Mouse (Mus musculus): ENCODE data around the gene Cryga. TPM values are rescaled to one million over a fixed set of nuclear protein-coding genes. Genes with fewer than 3 reads are reported as not detected.

The Cryga gene
- polyA plus RNA-seq, 1 experiment, result 0.38 TPM

DNA sequence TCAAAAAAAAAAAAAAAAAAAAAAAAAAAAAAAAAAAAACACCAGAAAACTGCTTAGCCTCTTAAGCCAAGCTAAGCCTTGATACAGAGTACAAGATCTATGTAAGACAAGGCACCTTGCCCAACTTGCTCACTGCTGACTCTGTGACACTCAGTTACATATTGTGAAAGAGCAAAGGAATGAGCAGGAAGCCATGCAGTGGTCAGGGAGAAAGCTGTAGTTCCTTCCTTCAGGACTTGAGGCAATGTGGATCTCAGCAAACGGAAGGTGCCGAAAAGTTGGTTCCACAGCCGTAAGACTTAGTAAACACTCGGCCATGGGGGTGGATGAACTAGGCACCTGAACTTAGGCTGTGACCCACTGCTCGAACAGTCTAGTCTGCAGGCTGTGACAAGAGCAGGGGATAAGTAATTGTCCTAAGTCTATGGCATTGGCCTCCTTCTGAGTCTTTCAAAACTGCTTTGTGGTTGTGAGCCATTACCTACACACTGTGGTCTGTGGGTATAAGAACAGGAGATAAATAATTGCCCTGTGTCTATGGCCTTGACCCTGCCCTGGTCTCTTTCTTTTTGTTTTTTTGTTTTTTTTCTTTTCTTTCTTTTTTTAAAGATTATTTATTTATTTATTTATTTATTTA, 10.5 kb upstream of the Cryga start:
- Histone ChIP-seq H3K27me3 (ENCODE audit: control insufficient read depth, insufficient read depth, low read length) (no peaks in the 10 kb centered on the region), H3K4me3 (ENCODE audit: control insufficient read depth, insufficient read depth, low read length) (no peak overlapping the region), H3K27ac (ENCODE audit: control insufficient read depth, insufficient read depth, low read length) (no peak overlapping the region), H3K4me1 (replicated peaks; ENCODE audit: control insufficient read depth, insufficient read depth, low read length) (no peaks in the 10 kb centered on the region), H3K36me3 (ENCODE audit: control insufficient read depth, insufficient read depth, low read length) (no peaks in the 10 kb centered on the region)
- DNase-seq, result no peak
- 94% methylated on average over 5 of the region's 5 CpGs for WGBS
- no peak for TF ChIP-seq CTCF (IDR thresholded peaks at IDR 0.05; ENCODE audit: borderline replicate concordance, control insufficient read depth, extremely low read depth, insufficient read depth, low read length, poor library complexity)

DNA sequence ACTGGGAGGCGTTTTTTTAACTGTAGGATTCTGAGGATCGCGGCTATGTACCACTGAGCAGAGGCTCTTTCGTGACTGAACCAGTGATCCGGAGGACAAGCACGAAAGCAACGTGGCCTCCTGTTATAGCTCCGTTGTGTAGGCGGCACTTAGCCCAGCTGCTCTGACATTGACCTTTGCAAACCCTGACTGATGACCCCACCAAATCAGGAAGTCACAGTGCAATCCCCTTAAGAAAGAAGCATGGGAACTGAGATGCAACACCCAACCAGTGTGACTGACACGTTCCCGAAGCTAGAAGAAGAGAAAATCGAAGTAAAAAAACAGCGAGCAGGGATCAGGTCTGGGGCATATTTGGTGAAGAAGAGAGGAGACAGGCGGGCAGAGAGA, 9.6 kb upstream of the Cryga start:
- H3K4me3 ChIP-seq (ENCODE audit: control insufficient read depth, insufficient read depth, low read length), result no peak overlapping the region
- no peak for DNase-seq
- no peaks in the 10 kb centered on the region for H3K4me1 ChIP-seq (replicated peaks; ENCODE audit: control insufficient read depth, insufficient read depth, low read length)
- TF ChIP-seq CTCF (IDR thresholded peaks at IDR 0.05; ENCODE audit: borderline replicate concordance, control insufficient read depth, extremely low read depth, insufficient read depth, low read length, poor library complexity), result no peak
- no peak for TF ChIP-seq POLR2A (IDR thresholded peaks at IDR 0.05; ENCODE audit: control insufficient read depth, extremely low read depth, insufficient read depth, low read length, poor library complexity)
- H3K27me3 ChIP-seq (ENCODE audit: control insufficient read depth, insufficient read depth, low read length), result no peaks in the 10 kb centered on the region
- WGBS, result 82% methylated on average over 14 of the region's 14 CpGs
- H3K27ac ChIP-seq (ENCODE audit: control insufficient read depth, insufficient read depth, low read length), result no peak overlapping the region
- H3K36me3 ChIP-seq (ENCODE audit: control insufficient read depth, insufficient read depth, low read length), result no peaks in the 10 kb centered on the region

DNA sequence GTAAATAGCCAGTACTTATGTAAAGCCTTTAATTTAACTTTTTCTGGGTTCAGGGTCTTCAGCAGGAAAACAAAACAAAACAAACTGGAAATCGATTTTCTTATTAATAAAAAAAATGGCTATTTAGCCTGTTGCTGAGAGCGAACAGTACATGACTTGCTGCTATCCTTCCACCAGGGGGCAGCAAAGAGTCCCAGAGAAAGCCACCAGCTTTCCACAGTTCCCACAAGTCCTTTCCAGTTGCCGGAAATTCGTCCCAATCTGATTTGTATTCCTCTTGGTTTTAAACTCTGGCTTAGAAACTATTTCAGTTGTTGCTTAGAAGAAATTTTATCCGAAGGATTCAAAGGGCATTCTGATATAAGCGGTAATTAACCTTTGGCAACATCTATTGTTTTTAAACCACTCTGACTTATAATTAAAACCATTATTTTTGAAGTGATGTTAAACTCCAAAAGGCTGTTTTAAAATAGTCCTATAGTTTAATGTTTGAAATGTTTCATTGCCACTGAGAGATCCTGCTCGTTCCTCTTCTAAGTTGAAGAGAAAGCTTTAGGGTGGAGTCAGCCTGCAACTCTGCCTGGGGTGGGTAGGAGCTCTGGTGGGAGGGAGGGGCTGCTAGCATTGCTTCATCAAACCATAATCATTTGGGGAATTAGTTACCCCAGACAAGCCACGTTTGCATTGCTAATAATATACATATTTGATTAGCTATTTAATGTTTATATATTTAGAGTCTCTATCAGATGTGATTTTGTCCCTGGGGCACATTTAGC, 9.0 kb upstream of the Cryga start:
- TF ChIP-seq POLR2A (IDR thresholded peaks at IDR 0.05; ENCODE audit: control insufficient read depth, extremely low read depth, insufficient read depth, low read length, poor library complexity) (no peak), CTCF (IDR thresholded peaks at IDR 0.05; ENCODE audit: borderline replicate concordance, control insufficient read depth, extremely low read depth, insufficient read depth, low read length, poor library complexity) (no peak)
- no peak overlapping the region for H3K4me3 ChIP-seq (ENCODE audit: control insufficient read depth, insufficient read depth, low read length)

DNA sequence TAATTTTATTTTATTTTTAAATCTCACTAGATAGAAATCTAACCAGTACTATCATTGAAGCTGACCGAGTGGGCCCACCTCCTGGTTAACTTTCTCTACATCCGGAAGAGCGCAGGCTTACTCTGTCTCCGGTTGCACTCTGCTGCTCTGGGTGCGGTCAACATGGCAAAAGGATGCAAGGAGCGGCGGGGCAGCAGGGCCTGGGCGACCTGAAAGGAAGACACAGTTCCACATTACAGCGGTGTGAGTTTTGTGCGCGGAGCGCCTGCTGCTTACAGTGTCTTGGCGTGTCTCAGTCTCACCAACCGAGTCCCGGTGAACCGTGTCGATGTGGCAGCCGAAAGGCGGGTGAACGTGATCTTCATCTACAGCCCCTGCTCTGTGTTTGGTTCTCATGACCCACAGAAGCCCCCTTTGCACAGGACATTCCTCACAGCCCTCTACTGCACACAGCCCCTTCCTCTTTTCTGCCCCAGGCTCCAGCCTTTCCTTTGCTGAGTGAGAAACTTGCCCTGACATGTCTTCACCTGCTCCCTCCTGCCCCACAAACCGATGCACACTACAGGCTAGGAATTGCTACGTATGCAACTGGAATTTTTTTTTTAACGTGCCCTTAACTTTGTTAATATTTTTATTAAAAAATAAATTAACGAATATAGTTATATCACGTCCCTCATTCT, 6.7 kb upstream of the Cryga start:
- no peaks in the 10 kb centered on the region for H3K36me3 ChIP-seq (ENCODE audit: control insufficient read depth, insufficient read depth, low read length)
- TF ChIP-seq POLR2A (IDR thresholded peaks at IDR 0.05; ENCODE audit: control insufficient read depth, extremely low read depth, insufficient read depth, low read length, poor library complexity) (no peak), CTCF (IDR thresholded peaks at IDR 0.05; ENCODE audit: borderline replicate concordance, control insufficient read depth, extremely low read depth, insufficient read depth, low read length, poor library complexity) (no peak)
- no peaks in the 10 kb centered on the region for H3K27me3 ChIP-seq (ENCODE audit: control insufficient read depth, insufficient read depth, low read length)
- H3K4me3 ChIP-seq (ENCODE audit: control insufficient read depth, insufficient read depth, low read length), result no peak overlapping the region
- DNase-seq, result no peak
- no peaks in the 10 kb centered on the region for H3K4me1 ChIP-seq (replicated peaks; ENCODE audit: control insufficient read depth, insufficient read depth, low read length)
- 86% methylated on average over 25 of the region's 25 CpGs for WGBS
- H3K27ac ChIP-seq (ENCODE audit: control insufficient read depth, insufficient read depth, low read length), result no peak overlapping the region

More for the DNA sequence above, 9.0 kb upstream of the Cryga start:
- Histone ChIP-seq H3K4me1 (replicated peaks; ENCODE audit: control insufficient read depth, insufficient read depth, low read length) (no peaks in the 10 kb centered on the region), H3K27me3 (ENCODE audit: control insufficient read depth, insufficient read depth, low read length) (no peaks in the 10 kb centered on the region), H3K27ac (ENCODE audit: control insufficient read depth, insufficient read depth, low read length) (no peak overlapping the region), H3K36me3 (ENCODE audit: control insufficient read depth, insufficient read depth, low read length) (no peaks in the 10 kb centered on the region)
- 27% methylated on average over 8 of the region's 8 CpGs for WGBS
- DNase-seq, result peak; percentile 33

DNA sequence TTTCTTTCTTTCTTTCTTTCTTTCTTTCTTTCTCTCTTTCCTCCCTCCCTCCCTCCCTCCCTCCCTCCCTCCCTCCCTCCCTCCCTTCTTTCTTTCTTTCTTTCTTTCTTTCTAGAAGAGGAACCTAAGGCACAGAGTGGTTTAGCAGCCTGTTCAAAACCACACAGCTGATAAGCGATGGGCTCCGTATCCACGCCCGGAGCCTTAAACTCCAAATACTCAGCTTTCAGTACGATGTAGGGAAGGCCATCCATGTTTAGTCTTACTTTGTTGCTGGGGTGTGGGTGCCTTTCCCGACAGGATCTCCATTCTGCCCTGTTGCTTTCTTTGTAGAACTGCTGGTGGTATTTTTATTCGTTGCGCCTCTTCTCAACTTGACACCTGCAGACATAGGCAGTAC, 6.0 kb upstream of the Cryga start:
- Histone ChIP-seq H3K36me3 (ENCODE audit: control insufficient read depth, insufficient read depth, low read length) (no peaks in the 10 kb centered on the region), H3K4me1 (replicated peaks; ENCODE audit: control insufficient read depth, insufficient read depth, low read length) (no peaks in the 10 kb centered on the region), H3K4me3 (ENCODE audit: control insufficient read depth, insufficient read depth, low read length) (no peak overlapping the region), H3K27me3 (ENCODE audit: control insufficient read depth, insufficient read depth, low read length) (no peaks in the 10 kb centered on the region), H3K27ac (ENCODE audit: control insufficient read depth, insufficient read depth, low read length) (no peak overlapping the region)
- TF ChIP-seq POLR2A (IDR thresholded peaks at IDR 0.05; ENCODE audit: control insufficient read depth, extremely low read depth, insufficient read depth, low read length, poor library complexity) (no peak), CTCF (IDR thresholded peaks at IDR 0.05; ENCODE audit: borderline replicate concordance, control insufficient read depth, extremely low read depth, insufficient read depth, low read length, poor library complexity) (no peak)
- 94% methylated on average over 8 of the region's 8 CpGs for WGBS
- DNase-seq, result no peak

DNA sequence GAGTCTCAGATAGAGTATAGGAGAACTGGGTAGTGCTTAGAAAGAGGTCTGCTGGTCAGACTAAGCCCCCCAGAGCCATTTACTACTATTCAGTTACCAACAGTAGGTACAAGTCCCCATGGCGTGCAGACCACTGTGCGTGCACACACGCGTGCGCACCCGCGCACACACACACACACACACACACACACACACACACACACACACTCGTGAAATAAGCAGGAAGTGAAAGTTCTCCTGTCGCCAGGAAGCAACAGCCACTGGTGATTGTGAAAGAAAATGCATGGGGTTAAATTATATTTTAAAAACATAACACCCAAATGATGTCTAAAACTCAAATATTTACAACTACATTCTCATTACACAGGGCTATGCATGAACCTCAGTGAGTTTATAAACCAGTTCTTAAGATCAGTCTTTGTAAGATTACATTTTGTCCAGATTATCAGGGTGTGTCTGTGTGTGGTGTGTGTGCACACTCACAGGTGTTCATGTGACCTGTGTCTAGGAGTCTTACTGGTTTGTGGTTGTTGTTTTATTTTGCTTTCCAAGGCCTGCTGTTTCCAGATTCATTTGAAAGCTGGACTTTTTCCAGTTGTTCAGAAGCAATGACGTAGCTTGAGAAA, 4.6 kb upstream of the Cryga start:
- H3K4me1 ChIP-seq (replicated peaks; ENCODE audit: control insufficient read depth, insufficient read depth, low read length), result no peaks in the 10 kb centered on the region
- H3K27ac ChIP-seq (ENCODE audit: control insufficient read depth, insufficient read depth, low read length), result no peak overlapping the region
- no peak for DNase-seq
- WGBS, result 76% methylated on average over 10 of the region's 10 CpGs
- TF ChIP-seq POLR2A (IDR thresholded peaks at IDR 0.05; ENCODE audit: control insufficient read depth, extremely low read depth, insufficient read depth, low read length, poor library complexity) (no peak), CTCF (IDR thresholded peaks at IDR 0.05; ENCODE audit: borderline replicate concordance, control insufficient read depth, extremely low read depth, insufficient read depth, low read length, poor library complexity) (no peak)
- H3K4me3 ChIP-seq (ENCODE audit: control insufficient read depth, insufficient read depth, low read length), result no peak overlapping the region
- no peaks in the 10 kb centered on the region for H3K36me3 ChIP-seq (ENCODE audit: control insufficient read depth, insufficient read depth, low read length)
- no peaks in the 10 kb centered on the region for H3K27me3 ChIP-seq (ENCODE audit: control insufficient read depth, insufficient read depth, low read length)

Measured in thymus, adult 2 months (tissue).